Mouse (Mus musculus) left cerebral cortex, postnatal 25 days (tissue): Measurements from ENCODE around the gene Brip1. TPM values are rescaled to one million over a fixed set of nuclear protein-coding genes. Genes with fewer than 3 reads are reported as not detected.

Experiments
- DNase-seq, 2 experiments: peaks; one replicate each; pipeline ENCODE4 v3.0.0; 2022; ENCODE audit warnings: low spot score in 2 of 2, mixed read lengths in 1 of 2
- intact Hi-C: fragments of 180-260 bp; cut with DNase I; formaldehyde crosslinking; loops from one replicate; pipeline ENCODE4 v1.15.1; 2025
- total RNA-seq, 2 experiments: library from RNA; stranded (reverse); gene quantifications; 2 replicates each; pipeline ENCODE4 v1.2.3; 2021

Gene Brip1
- total RNA-seq, 2 experiments from 2014 or later = 0.18 to 0.23 TPM

DNA sequence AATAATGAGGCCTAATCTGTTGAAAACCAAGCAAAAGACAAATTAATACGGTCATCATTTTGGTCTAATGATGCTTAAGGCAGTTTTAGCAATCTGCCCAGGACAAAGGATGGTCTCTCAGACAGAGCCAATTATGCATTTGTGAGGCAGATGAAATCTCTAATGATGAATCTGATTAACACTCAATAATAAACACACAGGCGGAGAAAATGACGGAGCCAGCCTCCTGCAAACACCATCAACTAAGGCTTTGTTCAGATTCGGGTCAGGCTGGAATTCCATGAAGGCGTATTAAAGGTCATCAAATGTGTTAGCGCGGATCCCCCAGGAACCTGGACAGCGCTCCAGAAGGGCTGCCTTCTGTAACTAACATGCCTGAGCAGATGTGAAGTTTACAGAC, 161.6 kb downstream of the Brip1 start:
- DNase-seq = no peak
- intact Hi-C loops = no loop called here

DNA sequence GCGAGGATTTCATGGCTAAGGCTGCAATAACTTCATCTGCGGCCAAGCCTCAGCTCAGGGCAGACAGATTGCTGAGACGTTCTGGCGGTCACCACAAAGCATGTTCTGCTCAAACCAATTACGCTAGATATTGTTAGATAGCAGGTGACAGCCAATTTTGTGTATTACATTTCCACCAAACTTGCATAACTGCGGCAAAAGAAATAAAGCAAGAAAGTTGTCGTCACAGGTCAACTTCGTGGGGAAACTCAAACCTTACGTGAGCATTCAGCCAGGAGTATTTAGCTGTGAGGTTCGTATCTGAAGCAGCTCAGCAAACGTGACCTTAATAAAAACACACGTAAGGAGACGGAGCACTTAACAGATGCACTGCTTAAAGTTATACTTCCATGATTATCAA, 162.3 kb downstream of the Brip1 start:
- intact Hi-C loops = no loop called here
- DNase-seq = no peak

DNA sequence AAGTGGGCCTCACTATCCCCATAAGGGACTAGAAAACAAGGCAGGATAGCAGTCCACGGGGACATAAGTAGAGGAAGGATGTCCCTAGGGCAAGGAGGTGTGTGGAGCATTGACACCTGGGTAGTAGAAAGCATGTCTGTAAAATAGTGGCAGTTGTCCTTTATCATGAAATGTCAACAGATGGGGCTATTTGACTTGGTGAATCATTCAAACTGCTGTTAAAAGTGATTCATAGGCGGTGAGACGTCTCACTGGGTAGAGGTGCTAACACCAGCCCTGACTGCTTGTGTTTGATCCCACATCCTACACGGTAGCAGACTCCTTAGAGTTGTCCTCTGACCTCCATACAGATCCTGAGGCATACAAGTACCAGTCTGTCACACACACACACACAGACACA, 168.1 kb downstream of the Brip1 start:
- no peak for DNase-seq
- intact Hi-C loops = no loop called here

DNA sequence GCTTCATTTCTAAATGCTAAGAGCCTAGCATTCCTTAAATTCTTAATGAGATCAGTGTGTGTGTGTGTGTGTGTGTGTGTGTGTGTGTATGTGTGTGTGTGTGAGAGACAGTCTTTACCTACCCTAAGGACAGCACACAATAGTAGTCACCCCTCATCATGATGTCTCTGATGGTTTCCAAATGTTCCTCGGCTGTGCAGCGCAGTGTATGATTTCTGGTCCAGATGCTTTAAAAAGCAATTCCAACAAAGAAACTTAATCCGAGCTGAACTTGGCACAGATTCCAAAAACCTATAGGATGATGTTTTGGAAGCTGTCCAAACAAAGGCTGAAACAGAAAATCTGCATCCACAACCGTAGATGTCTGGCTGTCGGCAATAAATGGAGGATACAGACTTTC, 173.0 kb downstream of the Brip1 start:
- intact Hi-C loops = no loop called here
- no peak for DNase-seq

DNA sequence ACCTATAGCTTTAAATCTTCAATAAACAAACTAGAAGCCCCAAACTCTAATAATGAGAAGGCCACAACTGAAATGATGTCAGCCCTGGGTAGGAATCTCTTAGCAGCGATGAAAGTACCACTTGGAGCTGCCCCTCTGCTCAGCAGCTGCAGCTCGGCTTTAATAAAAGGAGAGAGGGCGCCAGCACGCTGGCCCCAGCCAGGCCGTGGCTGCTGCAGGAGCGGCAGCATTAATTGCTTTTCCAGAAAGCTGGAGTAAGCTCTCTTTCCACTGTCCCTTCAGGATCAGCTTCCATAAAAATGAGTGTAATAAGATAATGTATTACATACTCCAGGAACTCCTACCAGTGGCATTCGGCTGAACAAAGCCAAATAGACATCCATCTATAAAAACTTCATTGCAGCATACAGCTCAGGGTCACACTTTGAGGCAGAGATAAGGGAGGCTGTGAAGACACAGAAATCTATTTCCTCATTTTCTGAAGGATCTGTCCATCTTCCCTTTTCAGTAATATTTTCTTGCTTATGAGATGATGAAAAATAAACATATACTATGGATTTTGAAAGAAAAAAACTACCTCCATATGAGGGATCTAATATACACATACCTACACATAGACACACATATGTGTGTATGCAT, 174.3 kb downstream of the Brip1 start:
- intact Hi-C loops = no loop called here
- no peak for DNase-seq

DNA sequence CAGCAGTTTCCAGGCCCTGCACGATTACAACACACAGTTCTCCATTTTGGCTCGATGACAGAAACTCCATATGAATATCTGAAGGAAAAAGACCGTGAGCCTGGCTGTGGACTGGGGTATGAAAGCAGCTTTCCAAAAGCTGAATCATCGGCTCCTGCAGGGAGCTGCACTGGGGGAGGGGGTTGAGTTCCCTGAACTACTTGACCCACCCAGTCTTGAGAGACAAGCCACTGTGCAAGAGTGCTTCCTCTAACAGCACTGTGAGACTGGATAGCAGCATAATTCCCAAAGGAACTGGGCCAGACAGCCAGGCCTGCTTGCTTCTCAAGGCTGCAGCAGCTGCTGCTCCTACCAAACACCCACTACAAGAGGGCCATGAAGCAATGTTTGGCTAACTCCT, 178.6 kb downstream of the Brip1 start:
- intact Hi-C loops = no loop called here
- peak in 1 of 2 experiments; percentile 19 for DNase-seq

DNA sequence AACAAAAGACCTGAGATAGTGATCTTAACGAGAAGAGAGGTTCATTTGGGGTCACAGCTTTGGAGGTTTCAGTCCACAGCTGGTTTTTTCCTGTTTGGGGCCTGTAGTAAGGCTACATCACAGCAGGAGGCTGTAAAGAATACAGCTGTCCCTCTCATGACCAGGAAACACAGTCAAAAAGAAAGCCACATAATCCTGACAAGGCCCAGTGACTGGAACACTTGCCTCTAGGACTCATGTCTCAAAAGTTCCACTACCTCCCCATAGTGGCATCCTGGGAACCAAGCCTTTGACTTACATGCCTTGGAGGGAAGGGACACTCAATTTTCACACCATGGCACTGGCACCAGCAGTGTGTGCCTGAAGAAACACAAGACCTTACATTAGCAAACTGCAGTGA, 181.0 kb downstream of the Brip1 start:
- DNase-seq = no peak
- intact Hi-C loops = no loop called here

DNA sequence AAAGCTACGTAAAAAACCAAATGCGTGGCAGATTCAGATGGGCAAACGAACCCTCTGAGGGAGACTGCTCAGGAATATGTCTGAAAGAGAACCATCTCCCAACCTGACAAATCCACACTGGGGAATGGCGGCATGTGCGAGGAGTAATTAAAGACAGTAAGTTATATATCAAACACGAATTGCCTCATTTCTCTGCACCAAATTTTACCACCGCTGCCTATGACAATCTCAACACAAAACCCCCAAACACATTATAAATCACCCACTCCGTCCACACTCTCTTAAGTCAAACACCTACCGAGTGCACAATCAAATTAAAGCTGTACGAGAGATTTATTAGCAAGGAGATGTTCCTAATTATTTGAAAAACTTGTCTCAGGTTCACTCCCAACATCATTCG, 184.8 kb downstream of the Brip1 start:
- no peak for DNase-seq
- intact Hi-C loops = no loop called here

DNA sequence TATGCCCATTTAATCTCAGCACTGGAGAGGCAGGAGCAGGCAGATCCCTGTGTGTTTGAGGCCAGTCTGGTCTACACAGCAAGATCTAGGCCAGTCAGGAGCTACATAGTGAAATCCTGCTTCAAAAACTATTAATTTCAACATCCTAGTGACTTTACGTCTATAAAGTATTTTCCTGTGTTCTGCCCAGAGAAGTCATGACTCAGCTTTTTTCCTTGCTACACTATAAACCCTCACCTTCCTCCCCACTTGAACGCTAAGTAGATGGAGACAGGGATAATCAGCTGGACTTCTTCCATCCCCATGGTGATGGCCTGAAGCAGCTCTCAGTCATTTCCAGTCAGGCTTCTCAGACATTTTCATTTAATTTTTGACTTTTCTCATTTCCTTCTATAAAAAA, 187.9 kb downstream of the Brip1 start:
- DNase-seq = no peak

DNA sequence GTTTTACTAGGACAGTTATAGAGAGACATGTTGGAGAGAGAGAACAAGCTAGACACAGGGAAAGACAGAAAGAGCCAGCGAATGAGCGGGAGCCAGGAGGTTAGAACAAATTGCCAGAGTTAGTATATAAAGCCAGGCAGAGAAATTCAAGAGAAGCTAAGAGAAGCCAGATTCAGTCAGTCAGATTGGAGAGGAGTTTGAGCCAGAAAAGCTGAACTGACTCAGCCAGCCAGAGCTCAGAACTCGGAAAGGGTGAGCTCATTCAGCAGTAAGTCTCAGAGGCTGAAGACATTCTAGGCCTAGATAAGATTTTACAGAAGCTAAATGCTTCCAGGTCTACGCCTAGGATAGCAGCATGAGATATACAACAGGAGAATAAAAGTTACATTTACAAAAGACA, 190.5 kb downstream of the Brip1 start:
- intact Hi-C loops = no loop called here
- DNase-seq = no peak

More for the DNA sequence above, 187.9 kb downstream of the Brip1 start:
- intact Hi-C loops = no loop called here

DNA sequence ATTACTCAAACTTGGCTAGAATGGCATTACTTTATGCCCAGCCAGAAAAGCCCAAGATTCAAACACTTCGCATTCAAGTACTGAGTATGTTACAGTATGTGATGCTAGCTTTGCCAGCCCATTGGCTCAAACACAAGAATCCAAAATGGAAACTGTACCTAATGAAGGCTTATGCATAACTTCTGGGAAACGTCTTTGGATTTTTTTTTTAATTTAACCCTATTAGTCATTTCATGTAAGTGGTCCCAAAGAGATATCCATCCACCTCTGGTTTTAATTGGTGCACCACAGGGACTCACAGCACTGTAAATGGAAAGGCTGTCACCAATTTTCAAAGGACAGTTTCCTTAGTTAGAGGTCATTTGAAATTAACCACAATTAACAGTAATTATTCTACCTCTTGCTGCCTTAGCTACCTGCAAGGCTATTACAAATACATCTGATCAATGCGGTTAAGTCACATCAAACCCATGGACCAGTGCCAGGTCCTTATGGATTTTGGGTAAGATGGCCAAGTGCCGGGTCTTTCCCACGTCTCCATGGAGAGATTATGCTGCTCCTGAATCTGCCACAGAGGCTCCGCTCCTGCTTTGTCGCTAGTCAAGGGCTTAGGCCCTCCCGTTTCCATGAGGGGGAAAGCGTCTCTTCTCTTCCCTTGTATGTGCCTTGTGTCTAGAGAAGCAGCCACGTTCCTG, 192.6 kb downstream of the Brip1 start:
- intact Hi-C loops = no loop called here
- no peak for DNase-seq

Other genes with a start within 250 kb of the Brip1 start
- 10 to 100 TPM; 27.5 to 27.9 TPM for gene Ints2, start 56.4 kb upstream of the Brip1 start, total RNA-seq
- gene Med13, start 156.4 kb upstream of the Brip1 start, total RNA-seq = 10 to 100 TPM; 56.0 to 64.6 TPM